Mouse (Mus musculus): ENCODE data around the gene Tpst1.

The Tpst1 gene

DNA sequence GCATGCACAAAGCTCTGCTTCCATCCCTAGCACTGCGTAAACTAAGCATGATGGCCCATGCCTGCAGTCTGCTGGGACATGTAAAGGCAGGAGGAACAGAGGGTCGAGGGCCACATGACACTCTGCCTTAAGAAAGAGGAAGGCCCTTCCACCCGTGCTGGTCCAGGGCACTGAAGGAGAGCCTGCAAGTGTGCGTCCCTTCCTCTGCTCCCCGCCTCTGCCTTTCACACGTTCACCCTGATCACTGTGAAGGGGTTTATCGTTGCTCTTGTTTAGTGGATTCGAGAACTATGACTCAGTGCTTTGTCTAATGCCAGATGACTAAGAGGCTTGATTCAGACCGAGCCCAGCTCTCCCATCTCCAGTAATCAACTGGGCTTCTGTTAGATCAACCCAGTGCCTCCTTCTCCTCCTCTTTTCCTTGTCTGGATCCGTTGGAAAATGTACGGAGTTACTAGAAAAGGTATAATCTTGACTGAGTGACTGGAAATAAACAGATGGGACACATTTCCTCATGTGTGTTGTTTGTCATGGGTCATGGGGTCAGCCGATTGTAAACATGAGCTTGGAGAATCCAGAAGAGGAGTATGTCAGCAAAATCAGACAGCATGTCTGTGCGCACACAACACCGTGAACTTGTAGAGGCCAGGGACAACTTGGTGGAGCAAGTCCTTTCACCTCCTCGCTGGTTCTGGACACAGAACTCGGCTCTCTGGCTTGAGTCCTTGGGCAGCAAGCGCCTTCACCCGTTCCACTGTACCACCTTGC lies 16.7 kb downstream of the Tpst1 start:
- peak; percentile 80 for DNase-seq (ENCODE audit: low read depth)

DNA sequence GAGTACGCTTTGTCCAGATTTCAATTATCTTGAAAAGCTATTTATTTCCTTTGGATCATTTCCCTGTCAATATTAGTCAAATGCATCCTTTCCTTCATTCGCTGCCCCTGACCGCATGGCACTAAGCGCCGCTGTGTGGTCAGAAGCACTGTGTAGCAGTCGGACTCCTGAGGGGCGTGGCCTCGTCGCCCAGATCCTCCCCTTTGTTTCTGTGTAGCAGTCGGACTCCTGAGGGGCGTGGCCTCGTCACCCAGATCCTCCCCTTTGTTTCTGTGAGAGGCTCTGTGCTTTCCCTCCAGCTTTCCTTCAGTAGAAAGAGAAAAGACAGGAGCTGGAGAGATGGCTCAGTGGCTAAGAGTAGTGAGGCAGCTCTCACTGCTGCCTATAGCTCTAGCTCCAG lies 23.6 kb downstream of the Tpst1 start:
- no peak for DNase-seq (ENCODE audit: low read depth)

DNA sequence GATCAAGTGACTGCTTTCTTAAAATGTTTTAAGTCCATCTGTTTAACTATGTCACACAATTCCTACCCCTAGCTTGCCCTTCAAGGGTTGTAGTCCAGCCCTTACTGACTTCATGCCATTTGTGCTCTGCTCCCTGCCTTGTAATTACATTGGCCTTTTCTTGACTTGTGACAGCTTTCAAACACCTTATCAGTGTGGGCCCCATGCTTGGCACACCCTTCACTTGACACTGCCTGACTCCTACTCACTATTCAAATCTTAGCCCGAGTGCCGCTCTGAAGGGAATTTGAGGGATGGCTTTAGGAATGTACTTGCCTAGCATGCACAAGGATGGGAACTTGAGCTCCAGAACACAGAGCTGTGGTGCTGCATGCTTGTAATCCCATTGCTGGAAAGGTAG lies 24.7 kb downstream of the Tpst1 start:
- no peak for DNase-seq (ENCODE audit: low read depth)

DNA sequence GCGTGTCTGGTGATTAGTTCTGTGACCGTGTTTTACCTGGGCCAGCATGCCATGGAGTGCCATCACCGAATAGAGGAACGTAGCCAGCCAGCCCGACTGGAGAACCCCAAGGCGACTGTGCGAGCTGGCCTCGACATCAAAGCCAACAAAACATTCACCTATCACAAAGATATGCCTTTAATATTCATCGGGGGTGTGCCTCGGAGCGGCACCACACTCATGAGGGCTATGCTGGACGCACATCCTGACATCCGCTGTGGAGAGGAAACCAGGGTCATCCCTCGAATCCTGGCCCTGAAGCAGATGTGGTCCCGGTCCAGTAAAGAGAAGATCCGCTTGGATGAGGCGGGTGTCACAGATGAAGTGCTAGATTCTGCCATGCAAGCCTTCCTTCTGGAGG lies 28.6 kb downstream of the Tpst1 start:
- DNase-seq (ENCODE audit: low read depth) = no peak

DNA sequence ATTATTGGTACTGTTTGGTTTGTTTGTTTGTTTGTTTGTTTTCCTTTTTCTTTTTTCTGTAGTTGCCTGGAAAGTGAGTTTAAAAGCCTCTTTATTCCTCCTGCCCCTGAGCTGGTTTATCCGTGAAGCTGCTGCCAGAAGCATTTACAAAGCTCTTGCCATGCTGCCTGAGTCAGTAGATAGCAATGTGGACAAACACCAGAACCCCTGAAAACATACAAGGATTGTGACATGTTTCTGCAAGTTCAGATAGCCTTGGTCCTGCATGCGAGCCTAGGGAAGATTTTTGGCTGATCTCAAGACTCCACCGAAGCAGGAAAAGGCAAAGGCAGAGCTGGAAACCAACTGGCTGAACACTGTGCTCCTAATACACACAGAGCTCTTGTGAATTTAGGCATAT lies 36.2 kb downstream of the Tpst1 start:
- peak; percentile 63 for DNase-seq (ENCODE audit: low read depth)

DNA sequence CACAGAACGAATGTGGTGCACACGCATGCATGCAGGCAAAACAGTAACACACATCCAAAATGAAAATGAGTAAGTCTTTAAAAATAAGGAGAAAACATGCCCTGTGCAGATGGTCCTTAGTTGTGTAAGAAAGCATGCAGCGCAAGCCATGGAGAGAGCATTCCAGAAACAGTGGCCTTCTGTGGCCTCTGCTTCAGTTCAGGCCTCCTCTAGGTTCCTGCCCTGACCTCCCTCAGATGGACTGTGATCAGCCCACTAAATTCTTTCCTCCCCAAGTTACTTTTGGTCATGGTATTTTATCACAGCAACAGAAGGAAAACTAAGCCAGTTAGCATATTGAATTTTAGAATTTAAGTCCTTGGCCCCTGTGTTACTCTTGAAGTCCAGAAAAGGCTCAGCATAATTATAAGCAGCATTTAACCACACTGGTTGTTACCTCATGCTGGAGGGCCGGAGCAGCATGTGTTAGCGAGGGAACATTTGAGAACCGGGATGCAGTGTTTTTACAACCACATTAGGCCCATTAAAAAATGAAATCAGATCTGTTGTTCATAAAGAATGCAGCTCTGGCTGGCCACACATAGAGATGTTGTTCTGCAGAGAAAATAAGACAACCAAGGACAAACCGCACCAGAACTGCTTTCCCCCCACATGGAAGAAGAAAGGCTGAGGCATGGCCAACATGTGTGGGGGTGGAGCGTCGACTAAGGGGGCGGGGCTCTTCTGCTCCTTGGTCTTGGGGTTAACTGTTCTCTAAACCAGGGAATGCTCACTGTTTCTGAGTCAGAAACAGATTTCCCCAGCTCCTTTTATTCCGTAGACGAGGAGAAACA lies 37.7 kb downstream of the Tpst1 start:
- DNase-seq (ENCODE audit: low read depth) = no peak

DNA sequence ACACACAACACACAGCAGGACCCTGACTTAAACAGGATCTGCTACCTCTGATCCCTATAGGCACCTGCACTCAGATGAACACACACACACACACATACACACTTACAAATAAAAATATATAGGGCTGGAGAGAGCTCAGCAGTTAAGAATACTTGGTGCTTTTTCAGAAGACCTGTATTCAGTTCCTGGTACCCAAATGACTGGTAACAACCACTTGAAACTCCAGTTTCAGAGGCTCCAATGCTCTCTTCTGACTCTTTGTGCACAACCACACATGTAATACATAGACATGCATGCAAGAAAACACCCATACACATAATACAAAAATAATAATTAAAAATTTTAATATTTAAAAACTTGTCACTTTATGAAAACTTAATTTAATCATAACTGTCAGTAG lies 39.5 kb downstream of the Tpst1 start:
- no peak for DNase-seq (ENCODE audit: low read depth)

DNA sequence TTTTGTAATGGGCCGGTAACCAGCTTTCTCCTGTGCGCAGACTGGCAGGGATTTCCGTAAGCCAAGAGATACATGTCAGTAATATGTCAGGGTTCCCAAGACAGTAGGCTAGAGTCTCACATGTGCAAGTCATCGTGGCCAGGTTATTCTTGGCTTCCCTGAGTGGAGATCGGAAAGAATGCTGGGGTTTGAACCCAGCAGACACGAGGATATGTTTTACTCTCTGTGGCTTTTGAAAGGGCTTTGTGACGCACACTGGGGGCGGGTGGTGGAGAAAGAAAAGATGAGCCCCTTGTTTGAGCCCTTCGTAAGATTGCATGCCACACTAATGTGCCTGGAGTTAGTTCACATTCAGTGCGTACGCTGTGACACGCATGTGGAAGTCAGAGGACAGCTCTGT lies 43.0 kb downstream of the Tpst1 start:
- DNase-seq (ENCODE audit: low read depth) = no peak

DNA sequence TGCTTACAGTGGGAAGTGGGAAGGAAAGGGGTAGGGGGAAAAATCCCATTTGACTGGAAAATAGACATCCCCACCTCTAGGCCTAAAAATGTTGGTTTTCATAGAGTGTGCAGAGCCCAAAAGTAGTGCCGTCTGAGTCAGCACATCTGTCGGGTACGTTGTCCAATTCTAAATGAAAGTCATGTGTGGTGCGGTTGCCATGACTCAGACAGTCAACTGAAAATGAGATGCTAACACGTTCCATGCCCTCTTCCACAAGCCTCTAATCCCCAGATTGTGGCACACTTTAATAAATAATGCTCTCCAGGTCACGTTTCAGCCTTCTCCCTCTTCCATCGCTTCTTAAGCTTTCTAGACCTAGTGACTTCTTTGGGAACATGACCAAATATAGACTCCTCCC lies 43.7 kb downstream of the Tpst1 start:
- peak; percentile 92 for DNase-seq (ENCODE audit: low read depth)

DNA sequence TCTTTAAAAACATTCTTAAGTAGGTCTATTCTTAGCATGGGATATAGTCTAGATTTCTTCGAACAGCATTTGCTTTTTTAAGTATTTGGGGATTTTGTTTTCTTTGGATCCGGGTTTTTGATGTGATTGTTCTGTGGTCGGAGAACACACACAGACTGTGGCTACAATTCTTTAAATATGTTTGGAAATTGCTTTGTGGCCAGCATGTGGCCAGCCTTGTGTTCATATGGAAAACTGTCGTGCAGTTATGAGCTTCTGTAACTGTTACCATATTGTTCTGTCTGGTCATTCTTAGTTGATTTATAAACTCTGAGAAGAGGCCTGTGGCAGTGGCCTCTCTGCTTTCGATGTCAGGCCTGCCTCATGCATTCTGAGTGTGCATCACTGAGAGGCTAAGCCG lies 44.8 kb downstream of the Tpst1 start:
- DNase-seq (ENCODE audit: low read depth) = no peak

DNA sequence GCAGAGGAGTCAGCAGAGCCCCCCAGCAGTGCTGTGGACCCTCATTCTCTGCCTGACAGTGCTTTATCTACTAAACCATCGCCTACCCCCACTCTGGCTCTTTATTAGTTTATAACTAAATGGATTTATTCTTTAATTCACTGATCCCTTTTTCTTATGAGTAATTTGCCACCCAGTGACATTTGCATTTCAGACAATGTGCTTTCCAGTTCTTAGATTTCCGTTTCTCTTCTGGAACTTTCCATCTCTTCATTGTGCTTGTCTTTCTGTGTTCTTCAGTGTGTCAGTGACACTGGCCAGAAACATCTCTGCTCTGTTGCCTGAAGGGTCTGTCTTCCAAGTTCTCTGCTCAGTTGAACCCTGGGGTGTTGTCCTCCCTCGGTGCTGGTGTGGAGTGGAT lies 46.1 kb downstream of the Tpst1 start:
- DNase-seq (ENCODE audit: low read depth) = no peak

DNA sequence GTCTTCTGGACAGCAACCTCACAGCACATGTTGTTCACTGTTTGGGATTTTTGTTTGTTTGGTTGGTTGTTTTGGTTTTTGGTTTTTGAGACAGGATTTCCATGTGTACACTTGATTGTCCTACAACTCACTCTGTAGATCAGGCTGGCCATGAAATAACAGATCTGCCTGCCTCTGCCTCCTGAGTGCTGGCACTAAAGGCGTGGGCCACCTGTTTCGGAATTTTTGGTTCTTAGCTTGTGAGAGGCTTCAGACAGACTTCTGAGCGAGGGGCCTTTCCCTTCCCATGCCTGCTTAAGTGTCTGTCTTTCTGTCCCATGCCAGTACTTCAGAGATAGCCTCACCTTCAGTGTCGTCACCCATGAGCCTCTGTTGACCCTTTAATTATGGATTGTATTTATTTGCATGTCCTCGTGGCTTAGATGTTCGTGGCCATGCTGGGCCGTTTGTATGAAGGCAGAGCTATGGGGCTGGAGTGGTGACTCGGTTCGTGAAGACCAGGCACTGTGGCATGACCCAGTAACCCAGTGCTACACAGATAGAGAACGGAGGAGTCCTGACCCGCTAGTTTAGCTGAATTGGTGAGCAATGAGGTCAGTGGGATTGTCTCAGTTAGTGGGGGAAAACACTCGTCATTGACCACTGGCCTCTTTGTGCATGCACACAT lies 47.1 kb downstream of the Tpst1 start:
- DNase-seq (ENCODE audit: low read depth) = no peak

DNA sequence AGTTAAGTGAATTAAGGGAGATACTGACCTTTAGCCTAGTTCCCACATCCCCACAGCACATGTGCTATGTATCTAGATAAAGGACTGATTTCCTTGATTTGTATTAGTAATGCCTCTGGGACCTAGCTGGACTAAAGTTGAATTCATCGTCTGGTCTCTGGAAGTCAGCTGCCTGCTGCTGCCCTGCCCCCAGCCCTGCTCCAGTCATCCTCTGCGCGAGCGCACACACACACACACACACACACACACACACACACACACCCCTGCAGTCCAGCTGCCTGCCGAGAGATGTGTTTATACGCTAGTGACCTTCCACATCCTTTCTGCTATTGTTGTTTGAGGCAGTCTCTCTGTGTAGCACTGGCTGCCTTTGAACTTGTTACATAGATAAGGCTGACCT lies 47.8 kb downstream of the Tpst1 start:
- no peak for DNase-seq (ENCODE audit: low read depth)

DNA sequence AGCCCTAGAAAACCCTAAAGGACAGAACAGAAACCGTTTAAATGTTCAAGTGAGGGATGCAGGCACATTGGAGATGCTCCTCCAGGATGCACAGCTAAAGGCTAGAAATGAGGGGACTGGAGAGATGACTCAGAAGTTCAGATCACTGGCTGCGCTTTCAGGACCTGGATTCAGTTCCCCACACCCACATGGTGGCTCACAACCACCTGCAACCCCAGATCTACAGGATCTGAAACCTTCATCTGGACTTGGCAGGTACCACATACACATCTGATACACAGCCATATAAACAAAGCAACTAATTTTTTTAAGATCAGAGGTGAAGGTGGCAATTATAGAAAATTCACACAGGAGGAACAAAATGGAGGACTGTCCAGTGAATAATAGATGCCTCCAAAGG lies 49.2 kb downstream of the Tpst1 start:
- DNase-seq (ENCODE audit: low read depth) = no peak

DNA sequence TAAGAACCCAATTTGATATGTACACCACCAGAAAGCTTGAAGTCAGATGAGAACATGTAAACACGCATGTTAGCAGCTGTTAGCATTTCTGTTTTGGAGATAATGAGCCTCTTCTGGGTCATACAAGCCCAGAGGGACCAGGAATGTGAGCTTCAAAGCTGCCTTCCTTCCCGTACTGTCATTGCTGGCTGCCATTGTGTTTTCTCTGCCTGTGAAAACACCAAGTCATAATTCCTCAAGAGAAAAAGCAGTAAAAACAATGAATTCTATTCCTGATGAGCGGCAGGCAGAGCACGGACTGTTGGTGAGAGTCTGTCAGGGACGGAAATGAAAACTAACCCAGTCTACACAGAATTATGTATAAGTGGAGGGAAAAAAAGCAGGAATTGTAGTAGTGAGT lies 51.1 kb downstream of the Tpst1 start:
- DNase-seq (ENCODE audit: low read depth) = no peak

DNA sequence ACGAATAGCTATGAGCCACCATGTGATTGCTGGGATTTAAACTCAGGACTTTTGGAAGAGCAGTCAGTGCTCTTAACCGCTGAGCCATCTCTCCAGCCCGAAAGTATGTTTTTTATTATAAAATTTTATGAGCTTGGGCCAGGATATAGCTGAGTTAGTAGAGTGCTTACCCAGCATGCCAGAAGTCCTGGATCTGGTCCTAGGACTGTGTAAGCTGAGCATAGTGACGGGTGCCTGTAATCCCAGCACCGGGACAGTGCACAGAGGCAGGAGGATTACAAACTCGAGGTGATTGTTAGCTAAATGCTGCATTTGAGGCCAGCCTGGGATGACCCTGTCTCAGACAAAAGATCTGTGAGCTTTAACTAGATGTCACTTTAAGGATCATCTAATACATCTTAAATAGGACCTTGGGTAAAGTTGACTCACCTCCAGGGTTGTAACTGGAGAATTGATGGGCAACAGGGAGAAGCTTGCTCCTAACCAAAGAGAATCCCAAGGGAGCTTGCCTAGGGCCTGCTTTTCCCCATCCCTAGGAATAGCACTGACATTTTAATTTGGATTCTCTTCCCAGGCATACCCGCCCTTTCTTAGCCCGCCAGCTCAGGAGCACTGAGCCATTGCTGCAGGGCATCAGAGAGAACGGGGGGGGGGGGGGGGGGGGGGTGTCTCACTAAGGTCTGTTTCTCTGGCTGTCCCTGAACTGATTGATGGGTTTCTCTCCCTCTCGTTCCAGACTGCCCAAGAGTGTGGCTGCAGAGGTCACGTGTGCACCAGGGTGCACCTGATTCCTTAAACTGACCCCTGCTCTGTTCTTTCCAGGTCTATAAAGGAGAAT lies 55.8 kb downstream of the Tpst1 start:
- no peak for DNase-seq (ENCODE audit: low read depth)

DNA sequence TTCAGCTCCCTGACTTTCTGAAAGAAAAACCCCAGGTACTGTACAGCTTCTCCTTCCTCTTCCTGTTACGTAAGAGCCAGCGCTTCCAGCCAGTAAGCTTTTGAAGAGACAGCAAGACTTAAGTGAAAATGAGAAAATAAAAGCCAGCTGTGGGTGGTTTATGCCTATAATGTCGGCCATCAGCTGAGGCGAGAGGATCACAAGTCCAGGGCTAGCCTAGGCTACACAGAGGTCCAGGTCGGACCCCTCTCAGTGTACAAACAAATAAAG lies 56.3 kb downstream of the Tpst1 start:
- no peak for DNase-seq (ENCODE audit: low read depth)

DNA sequence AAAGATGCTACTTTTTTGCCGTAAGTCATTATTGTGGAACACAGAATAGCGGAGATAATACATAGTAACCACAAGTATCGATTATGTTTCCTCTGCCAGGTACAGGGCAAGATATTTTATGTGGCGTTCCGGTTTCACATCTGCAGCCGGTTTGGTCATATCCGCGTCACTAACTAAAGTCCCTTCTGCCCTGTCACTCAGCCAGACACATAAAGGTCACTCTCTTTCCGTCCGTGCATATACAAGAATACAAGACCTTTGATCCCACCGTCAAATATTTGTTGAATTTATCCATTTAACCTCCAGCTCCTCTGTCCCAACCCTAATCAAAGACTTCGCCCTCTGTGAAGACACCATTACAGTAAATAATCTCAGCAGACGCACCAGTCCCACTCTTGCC lies 63.5 kb downstream of the Tpst1 start:
- no peak for DNase-seq (ENCODE audit: low read depth)

DNA sequence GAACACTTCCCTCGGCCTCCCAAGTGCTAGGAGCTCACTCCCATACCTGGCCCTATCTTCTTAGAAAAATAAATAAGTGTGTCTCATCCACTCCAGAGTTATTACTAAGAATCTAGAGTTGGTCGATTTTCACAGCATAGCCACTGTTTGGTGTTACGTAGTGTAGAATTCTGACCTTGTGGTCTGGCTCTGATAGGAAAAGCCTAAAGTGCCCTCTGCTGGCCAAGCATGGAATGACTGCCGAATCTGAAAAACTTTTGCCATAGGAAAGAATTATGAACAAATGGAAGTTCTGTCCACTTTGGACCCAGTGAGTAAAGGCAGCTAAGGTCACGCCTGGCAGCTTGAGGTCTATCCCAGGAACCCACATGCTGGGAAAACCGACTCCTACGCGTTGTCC lies 66.3 kb downstream of the Tpst1 start:
- no peak for DNase-seq (ENCODE audit: low read depth)

DNA sequence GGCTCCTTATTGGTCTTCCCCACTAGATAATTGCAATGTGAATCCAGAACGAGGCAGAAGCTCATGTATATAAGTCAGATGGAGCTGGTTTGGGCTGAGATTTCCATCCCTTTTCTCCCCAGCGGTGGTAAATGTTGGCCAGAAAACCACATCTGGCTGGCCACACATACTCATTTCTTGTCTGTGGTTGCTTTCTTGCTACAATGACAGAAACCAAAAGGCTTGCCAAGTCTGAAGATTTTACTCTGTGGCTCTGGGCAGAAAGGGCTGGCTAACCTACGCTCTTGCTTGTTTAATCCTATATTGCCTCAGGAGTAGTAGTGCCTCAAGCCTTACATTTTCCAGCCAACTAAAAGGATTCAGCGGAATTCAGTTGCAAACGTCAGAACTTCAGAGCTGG lies 68.0 kb downstream of the Tpst1 start:
- DNase-seq (ENCODE audit: low read depth) = no peak

DNA sequence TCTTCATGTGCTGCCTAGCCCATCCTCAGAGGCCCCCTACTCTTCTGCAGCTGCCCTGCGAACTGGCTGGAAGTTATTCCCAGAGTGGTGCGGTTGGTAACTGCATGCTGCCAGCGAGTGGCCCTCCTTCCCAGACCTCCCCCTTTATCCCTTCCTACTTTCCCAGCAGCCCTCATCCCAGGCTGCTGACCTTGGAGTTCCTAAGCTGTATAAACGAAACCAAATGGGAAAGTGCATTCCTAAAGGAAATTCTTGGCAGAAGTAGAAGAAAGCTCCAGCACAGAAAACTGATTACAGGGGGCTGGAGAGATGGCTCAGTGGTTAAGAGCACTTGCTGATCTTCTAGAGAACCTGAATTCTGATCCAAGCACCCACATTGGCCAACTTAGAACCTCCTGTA lies 68.9 kb downstream of the Tpst1 start:
- DNase-seq (ENCODE audit: low read depth) = no peak

DNA sequence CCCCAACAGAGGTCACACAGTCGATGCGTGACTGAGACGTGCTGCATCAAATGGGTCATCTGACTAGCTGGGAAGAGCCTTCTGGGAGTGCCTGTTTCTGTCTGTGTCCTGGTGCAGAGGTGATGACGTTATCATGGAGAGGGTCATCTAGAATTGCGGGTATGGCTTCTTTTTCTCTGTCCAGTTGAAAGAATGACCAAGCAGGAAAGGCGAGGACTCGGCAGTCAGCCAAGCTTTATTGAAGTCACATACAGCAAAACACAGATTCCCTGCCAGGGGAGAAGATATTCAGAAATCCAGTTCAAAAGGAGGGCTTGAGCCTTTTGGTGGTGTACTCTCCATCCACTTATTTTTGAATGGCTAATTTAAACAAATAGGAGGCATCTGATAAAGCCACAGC lies 70.0 kb downstream of the Tpst1 start:
- DNase-seq (ENCODE audit: low read depth) = no peak

DNA sequence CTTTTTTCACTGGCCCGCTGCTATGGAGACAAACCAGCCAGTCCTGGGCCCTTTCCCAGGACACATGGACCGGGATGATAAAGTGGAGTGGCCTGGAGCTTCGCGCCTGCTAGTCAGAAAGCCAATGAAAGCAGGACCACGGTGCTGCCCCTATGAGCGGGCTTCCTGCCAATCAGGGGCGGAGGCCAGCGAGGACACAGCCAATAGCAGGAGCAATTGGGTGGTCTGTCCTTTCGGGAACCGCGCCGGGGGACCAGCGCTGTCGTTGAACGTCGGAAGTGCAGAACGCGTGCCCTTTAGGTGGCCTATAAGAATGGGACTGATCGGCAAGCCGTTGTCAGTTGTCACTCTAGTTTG lies 70.8 kb downstream of the Tpst1 start:
- no peak for DNase-seq (ENCODE audit: low read depth)

All from fibroblast of lung, adult 2 months (primary cell).